Mouse (Mus musculus) ES-Bruce4 (cell line): ENCODE measurements around the gene Nos1.

Source experiments
- CTCF ChIP-seq: IDR thresholded peaks from one replicate; pipeline ENCODE4 v1.8.1; 2011; ENCODE audit warnings: low read depth, low read length
- EP300 ChIP-seq: IDR thresholded peaks from 2 replicates; pipeline ENCODE4 v1.6.1; 2011; ENCODE audit warnings: low read depth, low read length; ENCODE audit not compliant: insufficient read depth
- POLR2A ChIP-seq: IDR thresholded peaks from one replicate; pipeline ENCODE4 v1.8.1; 2011; ENCODE audit warnings: low read length; ENCODE audit not compliant: insufficient read depth

DNA sequence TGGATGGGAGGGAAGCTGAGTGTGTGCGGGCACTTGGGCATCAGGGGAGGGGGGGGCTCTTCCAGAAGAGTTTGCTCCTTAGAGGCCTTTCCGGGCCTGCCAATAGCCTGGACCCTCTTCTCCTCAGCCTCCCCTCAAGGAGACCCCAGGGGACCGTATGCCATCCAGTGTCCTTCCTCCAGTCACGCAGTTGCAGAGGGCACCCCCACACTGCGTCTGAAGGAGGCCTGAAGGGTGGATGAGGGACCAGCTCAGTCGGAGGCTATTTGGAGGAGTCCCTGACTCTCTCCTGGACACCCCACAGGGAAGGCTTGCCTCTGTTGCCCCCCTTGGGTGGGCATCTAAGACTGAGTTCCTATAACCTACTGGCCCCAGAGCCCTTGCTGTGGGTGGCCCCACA, 346 bp downstream of the Nos1 start:
- TF ChIP-seq CTCF = no peak
- TF ChIP-seq POLR2A = no peak
- TF ChIP-seq EP300 = no peak
